Mouse (Mus musculus) R1 (cell line): ENCODE results near the gene Rras2.
A peak's percentile ranks its signal among the peaks of the same experiment; 100 is the strongest.

Experiments
- DNase-seq: peaks from one replicate; pipeline ENCODE4 v3.0.0-alpha.2; 2018; ENCODE audit warnings: low read depth, low spot score

The Rras2 gene

GRCm38 (mm10) chr7:114114284-114114683 is 3.3 kb downstream of the Rras2 start:
- no peak for DNase-seq

GRCm38 (mm10) chr7:114110500-114110899 is 7.1 kb downstream of the Rras2 start:
- no peak for DNase-seq

- DNase-seq, result no peak
These were observed 11.7 kb downstream of the Rras2 start for GRCm38 (mm10) chr7:114105886-114106285.

GRCm38 (mm10) chr7:114103629-114104347 is 13.8 kb downstream of the Rras2 start:
- peak; percentile 21 for DNase-seq

- DNase-seq, result no peak
These were observed 14.4 kb downstream of the Rras2 start for GRCm38 (mm10) chr7:114103152-114103551.

GRCm38 (mm10) chr7:114102609-114103008 is 15.0 kb downstream of the Rras2 start:
- DNase-seq, result no peak

GRCm38 (mm10) chr7:114101412-114101811 is 16.2 kb downstream of the Rras2 start:
- no peak for DNase-seq

- DNase-seq, result no peak
These were observed 23.9 kb downstream of the Rras2 start for GRCm38 (mm10) chr7:114093548-114094174.

GRCm38 (mm10) chr7:114090892-114091545 is 26.6 kb downstream of the Rras2 start:
- DNase-seq, result no peak

- DNase-seq, result no peak
These were observed 27.4 kb downstream of the Rras2 start for GRCm38 (mm10) chr7:114090231-114090630.

- DNase-seq, result no peak
These were observed 28.7 kb downstream of the Rras2 start for GRCm38 (mm10) chr7:114088918-114089317.

- no peak for DNase-seq
These were observed 29.6 kb downstream of the Rras2 start for GRCm38 (mm10) chr7:114087986-114088385.

- DNase-seq, result no peak
These were observed 30.2 kb downstream of the Rras2 start for GRCm38 (mm10) chr7:114087341-114087740.

- DNase-seq, result no peak
These were observed 31.4 kb downstream of the Rras2 start for GRCm38 (mm10) chr7:114086021-114086710.

- no peak for DNase-seq
These were observed 33.8 kb downstream of the Rras2 start for GRCm38 (mm10) chr7:114083760-114084159.

- no peak for DNase-seq
These were observed 34.5 kb downstream of the Rras2 start for GRCm38 (mm10) chr7:114083088-114083487.

GRCm38 (mm10) chr7:114081633-114082420 is 35.8 kb downstream of the Rras2 start:
- DNase-seq, result no peak

- no peak for DNase-seq
These were observed 37.3 kb downstream of the Rras2 start for GRCm38 (mm10) chr7:114080250-114080649.

GRCm38 (mm10) chr7:114079343-114079742 is 38.2 kb downstream of the Rras2 start:
- DNase-seq, result no peak

GRCm38 (mm10) chr7:114074595-114074994 is 43.0 kb downstream of the Rras2 start:
- DNase-seq, result no peak

- DNase-seq, result no peak
These were observed 43.4 kb downstream of the Rras2 start for GRCm38 (mm10) chr7:114074133-114074532.
